Mouse (Mus musculus): ENCODE results near the gene Phf11d. TPM values are rescaled to one million over a fixed set of nuclear protein-coding genes. Genes with fewer than 3 reads are reported as not detected.
"Not testable (repeated sequence)": the region's sequence is repeated elsewhere in the genome, so short reads cannot be mapped to it uniquely, and the experiment has no call there.

The Phf11d gene
- polyA plus RNA-seq (2012; fragmentation: generic; extraction: Trizol) = not detected
- long read RNA-seq, experiment 1 = 0 reads
- long read RNA-seq, experiment 2, partial matches to known transcripts = 1 of 1 reads
- long read RNA-seq, experiment 2, other reads (novel, unspliced or antisense) = 0 of 1 reads

GRCm38 (mm10) chr14:59365244-59365644 is at the start of gene Phf11d:
Phf11d (minus strand) TSS chr14:59365470.
- no peaks in the 10 kb centered on the region for H3K27me3 ChIP-seq (ENCODE audit: control insufficient read depth, insufficient read depth, insufficient read length)
- no peaks in the 10 kb centered on the region for H3K36me3 ChIP-seq (ENCODE audit: control insufficient read depth, insufficient read depth)
- no peak within 1 kb of the TSS for H3K4me3 ChIP-seq (ENCODE audit: insufficient read depth, poor library complexity, severe bottlenecking)
- H3K79me3 ChIP-seq (ENCODE audit: low read depth) = no peaks in the 10 kb centered on the region
- H3K79me2 ChIP-seq (ENCODE audit: control insufficient read depth, insufficient read depth) = no peaks in the 10 kb centered on the region
- no peak within 1 kb of the TSS for H3ac ChIP-seq (ENCODE audit: control insufficient read depth, insufficient read length, low read depth)
- TF ChIP-seq MYOD1 (IDR thresholded peaks at IDR 0.05; ENCODE audit: control insufficient read depth, insufficient read length, low read depth) (no peak), MYOG (IDR thresholded peaks at IDR 0.05; ENCODE audit: control insufficient read depth, extremely low read depth, insufficient read length) (no peak), FOSL1 (IDR thresholded peaks at IDR 0.05; ENCODE audit: insufficient read depth, low read length, poor library complexity, severe bottlenecking) (no peak), USF1 (IDR thresholded peaks at IDR 0.05; ENCODE audit: low read depth) (no peak), CEBPB (IDR thresholded peaks at IDR 0.05; ENCODE audit: low read depth) (no peak), CTCF (IDR thresholded peaks at IDR 0.05; ENCODE audit: control insufficient read depth, insufficient read depth, insufficient read length) (no peak), MAX (IDR thresholded peaks at IDR 0.05) (no peak)

DNA sequence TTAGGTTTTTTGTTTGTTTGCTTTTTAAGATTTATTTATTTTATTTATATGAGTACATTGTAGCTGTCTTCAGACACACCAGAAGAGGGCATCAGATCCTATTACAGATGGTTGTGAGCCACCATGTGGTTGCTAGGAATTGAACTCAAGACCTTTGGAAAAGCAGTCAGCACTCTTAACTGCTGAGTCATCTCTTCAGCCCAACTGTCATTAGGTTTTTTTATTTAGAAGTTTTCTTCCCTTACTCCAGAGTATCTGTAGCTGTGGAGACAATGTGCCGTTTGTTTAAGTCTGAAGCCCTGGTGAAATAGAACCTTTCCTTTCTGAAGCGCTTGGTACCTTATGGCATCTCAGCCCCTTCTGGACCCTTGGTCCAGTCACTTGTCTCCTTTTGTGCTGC is 49.7 kb upstream of the Phf11d start:
- H3K27me3 ChIP-seq (ENCODE audit: control insufficient read depth, insufficient read depth, insufficient read length); H3K79me3 ChIP-seq (ENCODE audit: low read depth); H3K4me3 ChIP-seq (ENCODE audit: insufficient read depth, poor library complexity, severe bottlenecking); H3ac ChIP-seq (ENCODE audit: control insufficient read depth, insufficient read length, low read depth); H3K79me2 ChIP-seq (ENCODE audit: control insufficient read depth, insufficient read depth): not testable (repeated sequence)
- H3K36me3 ChIP-seq (ENCODE audit: control insufficient read depth, insufficient read depth) = peaks cover 39% of the 10 kb centered on the region

- no peaks in the 10 kb centered on the region for H3K79me3 ChIP-seq (ENCODE audit: low read depth)
- H3K79me2 ChIP-seq (ENCODE audit: control insufficient read depth, insufficient read depth) = no peaks in the 10 kb centered on the region
- peaks cover 8% of the 10 kb centered on the region for H3K36me3 ChIP-seq (ENCODE audit: control insufficient read depth, insufficient read depth)
- H3K4me3 ChIP-seq (ENCODE audit: insufficient read depth, poor library complexity, severe bottlenecking) = no peak overlapping the region
- TF ChIP-seq MAX (IDR thresholded peaks at IDR 0.05) = no peak
- no peak for TF ChIP-seq FOSL1 (IDR thresholded peaks at IDR 0.05; ENCODE audit: insufficient read depth, low read length, poor library complexity, severe bottlenecking)
- no peak for TF ChIP-seq MYOG (IDR thresholded peaks at IDR 0.05; ENCODE audit: control insufficient read depth, extremely low read depth, insufficient read length)
- TF ChIP-seq CTCF (IDR thresholded peaks at IDR 0.05; ENCODE audit: control insufficient read depth, insufficient read depth, insufficient read length) = no peak
- TF ChIP-seq MYOD1 (IDR thresholded peaks at IDR 0.05; ENCODE audit: control insufficient read depth, insufficient read length, low read depth) = no peak
- TF ChIP-seq USF1 (IDR thresholded peaks at IDR 0.05; ENCODE audit: low read depth) = no peak
- no peak for TF ChIP-seq CEBPB (IDR thresholded peaks at IDR 0.05; ENCODE audit: low read depth)
- no peak overlapping the region for H3ac ChIP-seq (ENCODE audit: control insufficient read depth, insufficient read length, low read depth)
- no peaks in the 10 kb centered on the region for H3K27me3 ChIP-seq (ENCODE audit: control insufficient read depth, insufficient read depth, insufficient read length)
Measured at GRCm38 (mm10) chr14:59396999-59397398, 31.7 kb upstream of the Phf11d start.

GRCm38 (mm10) chr14:59395281-59395680 is 30.0 kb upstream of the Phf11d start, which contains the start of gene Phf11c:
Phf11c (minus strand) TSS chr14:59395381.
- no peak for TF ChIP-seq MYOG (IDR thresholded peaks at IDR 0.05; ENCODE audit: control insufficient read depth, extremely low read depth, insufficient read length)
- TF ChIP-seq MAX (IDR thresholded peaks at IDR 0.05) = no peak
- no peak for TF ChIP-seq CTCF (IDR thresholded peaks at IDR 0.05; ENCODE audit: control insufficient read depth, insufficient read depth, insufficient read length)
- TF ChIP-seq FOSL1 (IDR thresholded peaks at IDR 0.05; ENCODE audit: insufficient read depth, low read length, poor library complexity, severe bottlenecking) = no peak
- no peak for TF ChIP-seq MYOD1 (IDR thresholded peaks at IDR 0.05; ENCODE audit: control insufficient read depth, insufficient read length, low read depth)
- no peak for TF ChIP-seq USF1 (IDR thresholded peaks at IDR 0.05; ENCODE audit: low read depth)
- no peak for TF ChIP-seq CEBPB (IDR thresholded peaks at IDR 0.05; ENCODE audit: low read depth)
- H3K36me3 ChIP-seq (ENCODE audit: control insufficient read depth, insufficient read depth) = no peaks in the 10 kb centered on the region
- no peak within 1 kb of the TSS for H3ac ChIP-seq (ENCODE audit: control insufficient read depth, insufficient read length, low read depth)
- H3K79me2 ChIP-seq (ENCODE audit: control insufficient read depth, insufficient read depth) = no peaks in the 10 kb centered on the region
- no peak within 1 kb of the TSS for H3K4me3 ChIP-seq (ENCODE audit: insufficient read depth, poor library complexity, severe bottlenecking)
- no peaks in the 10 kb centered on the region for H3K27me3 ChIP-seq (ENCODE audit: control insufficient read depth, insufficient read depth, insufficient read length)
- H3K79me3 ChIP-seq (ENCODE audit: low read depth) = no peaks in the 10 kb centered on the region

GRCm38 (mm10) chr14:59390181-59390580 is 24.9 kb upstream of the Phf11d start:
- not testable (repeated sequence) for H3K79me2 ChIP-seq (ENCODE audit: control insufficient read depth, insufficient read depth); H3K36me3 ChIP-seq (ENCODE audit: control insufficient read depth, insufficient read depth); H3K79me3 ChIP-seq (ENCODE audit: low read depth); H3K27me3 ChIP-seq (ENCODE audit: control insufficient read depth, insufficient read depth, insufficient read length); H3ac ChIP-seq (ENCODE audit: control insufficient read depth, insufficient read length, low read depth); H3K4me3 ChIP-seq (ENCODE audit: insufficient read depth, poor library complexity, severe bottlenecking)

DNA sequence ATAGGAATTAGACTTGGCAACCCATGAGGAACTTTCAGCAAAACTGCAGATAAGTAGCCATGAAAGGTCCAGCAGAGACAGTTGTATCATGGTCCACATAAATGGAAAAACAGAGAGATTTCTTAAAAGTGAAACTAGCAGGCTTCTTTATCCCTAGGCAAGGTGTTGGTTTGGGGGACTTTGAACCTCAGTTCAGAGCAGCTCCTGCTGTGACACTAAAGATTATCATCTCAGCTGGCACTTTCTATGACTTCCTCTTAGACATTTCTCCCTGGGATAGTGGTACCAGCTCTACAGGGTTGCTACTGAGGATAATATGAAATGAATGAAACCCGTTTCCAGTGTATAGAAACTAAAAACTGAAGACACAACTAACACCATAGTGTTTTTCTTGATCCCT is 24.3 kb upstream of the Phf11d start:
- TF ChIP-seq MYOD1 (IDR thresholded peaks at IDR 0.05; ENCODE audit: control insufficient read depth, insufficient read length, low read depth) (no peak), FOSL1 (IDR thresholded peaks at IDR 0.05; ENCODE audit: insufficient read depth, low read length, poor library complexity, severe bottlenecking) (no peak), USF1 (IDR thresholded peaks at IDR 0.05; ENCODE audit: low read depth) (no peak), CEBPB (IDR thresholded peaks at IDR 0.05; ENCODE audit: low read depth) (no peak), CTCF (IDR thresholded peaks at IDR 0.05; ENCODE audit: control insufficient read depth, insufficient read depth, insufficient read length) (no peak), MAX (IDR thresholded peaks at IDR 0.05) (no peak), MYOG (IDR thresholded peaks at IDR 0.05; ENCODE audit: control insufficient read depth, extremely low read depth, insufficient read length) (no peak)

More for the DNA sequence above, 24.3 kb upstream of the Phf11d start:
- H3K36me3 ChIP-seq (ENCODE audit: control insufficient read depth, insufficient read depth) = peaks cover 5% of the 10 kb centered on the region
- H3K4me3 ChIP-seq (ENCODE audit: insufficient read depth, poor library complexity, severe bottlenecking) = no peak overlapping the region
- no peak overlapping the region for H3ac ChIP-seq (ENCODE audit: control insufficient read depth, insufficient read length, low read depth)
- no peaks in the 10 kb centered on the region for H3K79me2 ChIP-seq (ENCODE audit: control insufficient read depth, insufficient read depth)
- H3K79me3 ChIP-seq (ENCODE audit: low read depth) = no peaks in the 10 kb centered on the region
- no peaks in the 10 kb centered on the region for H3K27me3 ChIP-seq (ENCODE audit: control insufficient read depth, insufficient read depth, insufficient read length)
